Mouse (Mus musculus): Measurements from ENCODE around the gene Mroh8.
"Not testable (repeated sequence)": the region's sequence is repeated elsewhere in the genome, so short reads cannot be mapped to it uniquely, and the experiment has no call there.

Mroh8 gene

GRCm38 (mm10) chr2:157198405-157198804 is 80.9 kb downstream of the Mroh8 start:
- DNase-seq (ENCODE audit: low read depth, low spot score): not testable (repeated sequence)

- no peak for DNase-seq (ENCODE audit: low read depth, low spot score)
Observed at GRCm38 (mm10) chr2:157190651-157191050, 88.7 kb downstream of the Mroh8 start.

GRCm38 (mm10) chr2:157187223-157187622 is 92.1 kb downstream of the Mroh8 start:
- no peak for DNase-seq (ENCODE audit: low read depth, low spot score)

- DNase-seq (ENCODE audit: low read depth, low spot score): no peak
Observed at GRCm38 (mm10) chr2:157186504-157186903, 92.8 kb downstream of the Mroh8 start.

GRCm38 (mm10) chr2:157185022-157185660 is 94.2 kb downstream of the Mroh8 start:
- no peak for DNase-seq (ENCODE audit: low read depth, low spot score)

GRCm38 (mm10) chr2:157178167-157178566 is 101.2 kb downstream of the Mroh8 start:
- DNase-seq (ENCODE audit: low read depth, low spot score): no peak

- DNase-seq (ENCODE audit: low read depth, low spot score): no peak
Observed at GRCm38 (mm10) chr2:157176248-157176647, 103.1 kb downstream of the Mroh8 start.

GRCm38 (mm10) chr2:157174416-157174815 is 104.9 kb downstream of the Mroh8 start:
- DNase-seq (ENCODE audit: low read depth, low spot score): peak; percentile 56

- no peak for DNase-seq (ENCODE audit: low read depth, low spot score)
Observed at GRCm38 (mm10) chr2:157173555-157173954, 105.8 kb downstream of the Mroh8 start.

- DNase-seq (ENCODE audit: low read depth, low spot score): no peak
Observed at GRCm38 (mm10) chr2:157172984-157173383, 106.4 kb downstream of the Mroh8 start.

- no peak for DNase-seq (ENCODE audit: low read depth, low spot score)
Observed at GRCm38 (mm10) chr2:157170626-157171025, 108.7 kb downstream of the Mroh8 start.

- DNase-seq (ENCODE audit: low read depth, low spot score): peak; percentile 72
Observed at GRCm38 (mm10) chr2:157170166-157170565, 109.2 kb downstream of the Mroh8 start.

- no peak for DNase-seq (ENCODE audit: low read depth, low spot score)
Observed at GRCm38 (mm10) chr2:157166371-157167080, 112.8 kb downstream of the Mroh8 start.

- not testable (repeated sequence) for DNase-seq (ENCODE audit: low read depth, low spot score)
Observed at GRCm38 (mm10) chr2:157165312-157166224, 113.8 kb downstream of the Mroh8 start.

GRCm38 (mm10) chr2:157164101-157164500 is 115.2 kb downstream of the Mroh8 start:
- peak; percentile 54 for DNase-seq (ENCODE audit: low read depth, low spot score)
